Mouse (Mus musculus) liver, adult 2 months (tissue): ENCODE measurements at regions not wholly inside any gene's neighbourhood (a gene's known extent, or its start where the extent isn't known, plus 50 kb on each side); places are given as distances from the start of the nearest gene placed in this dataset.

ENCODE experiments used
- CTCF ChIP-seq: fragments of 200-500 bp; IDR thresholded peaks from 2 replicates; pipeline ENCODE4 v1.5.1; 2011; ENCODE audit warnings: low read depth, low read length, control low read depth
- POLR2A ChIP-seq: fragments of 200-500 bp; IDR thresholded peaks from 2 replicates; pipeline ENCODE4 v1.6.1; 2011; ENCODE audit warnings: low read length, control low read depth; ENCODE audit not compliant: insufficient read depth; ENCODE audit errors: extremely low read depth

DNA sequence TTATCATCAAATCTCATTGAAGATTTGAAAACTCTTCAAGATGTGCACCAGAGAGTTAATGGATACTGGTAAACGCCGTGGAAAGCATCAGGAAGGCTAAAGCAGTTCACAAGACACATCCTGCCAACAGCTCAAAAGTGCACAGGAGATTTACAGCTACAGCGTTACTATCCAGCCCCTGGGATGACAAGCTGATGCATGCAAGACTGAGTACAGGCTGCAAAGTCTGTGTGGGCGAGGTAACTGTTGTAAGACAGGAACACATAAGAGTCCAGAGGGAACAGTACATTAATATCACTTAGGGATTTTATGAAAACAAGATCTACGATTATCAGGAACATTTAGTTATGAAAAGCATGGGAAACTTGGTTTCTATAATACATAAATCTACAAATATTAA lies 626.7 kb downstream of the Slitrk6 start:
- no peak for TF ChIP-seq CTCF
- no peak for TF ChIP-seq POLR2A
